Mouse (Mus musculus) lung, adult 2 months (tissue): Measurements from ENCODE around the gene Vstm2a.

Experiments
- CTCF ChIP-seq: fragments of 200-500 bp; IDR thresholded peaks from 2 replicates; pipeline ENCODE4 v1.5.1; 2011; ENCODE audit warnings: mild to moderate bottlenecking, low read length, control low read depth; ENCODE audit not compliant: insufficient read depth
- POLR2A ChIP-seq: fragments of 200-500 bp; IDR thresholded peaks from 2 replicates; pipeline ENCODE4 v1.6.1; 2011; ENCODE audit warnings: low read depth, mild to moderate bottlenecking, control low read depth, low read length, borderline replicate concordance; ENCODE audit errors: extremely low read depth

- TF ChIP-seq CTCF (no peak), POLR2A (no peak)
Observed at GRCm38 (mm10) chr11:16296521-16296920, 39.0 kb downstream of the Vstm2a start.
